Mouse (Mus musculus): ENCODE data around the gene Cacna1h. TPM values are rescaled to one million over a fixed set of nuclear protein-coding genes. Genes with fewer than 3 reads are reported as not detected.

Gene Cacna1h
- polyA plus RNA-seq (2015; fragmentation: Nextera tagmentation; extraction: Ambion mirVana) = 10.0 and 11.5 TPM in 2 replicates

- Histone ChIP-seq H3K27me3 (ENCODE audit: control insufficient read depth, insufficient read depth, low read depth, low read length) (no peaks in the 10 kb centered on the region), H3K36me3 (ENCODE audit: control insufficient read depth, insufficient read depth, low read length) (no peaks in the 10 kb centered on the region), H3K4me2 (ENCODE audit: low read length) (peak within 1 kb of the TSS; percentile 80), H3K9ac (ENCODE audit: low read depth, low read length) (peak within 1 kb of the TSS; percentile 94), H3K4me3 (ENCODE audit: low read depth, low read length) (peak within 1 kb of the TSS; percentile 83), H3K4me1 (ENCODE audit: control insufficient read depth, insufficient read depth, low read length) (peaks cover 36% of the 10 kb centered on the region), H3K9me3 (replicated peaks; ENCODE audit: control insufficient read depth, low read length, poor library complexity, severe bottlenecking) (no peaks in the 10 kb centered on the region), H3K27ac (ENCODE audit: low read length) (peak within 1 kb of the TSS; percentile 80)
- WGBS = under 1% methylated on average over 72 of the region's 103 CpGs
- ATAC-seq = peak; percentile 90
These were observed at the start of gene Cacna1h for GRCm38 (mm10) chr17:25433617-25434606. TSS of gene Cacna1h (minus strand) at chr17:25433783.

- Histone ChIP-seq H3K4me1 (ENCODE audit: control insufficient read depth, insufficient read depth, low read length) (no peaks in the 10 kb centered on the region), H3K36me3 (ENCODE audit: control insufficient read depth, insufficient read depth, low read length) (no peaks in the 10 kb centered on the region), H3K4me2 (ENCODE audit: low read length) (no peak overlapping the region), H3K9ac (ENCODE audit: low read depth, low read length) (no peak overlapping the region), H3K27me3 (ENCODE audit: control insufficient read depth, insufficient read depth, low read depth, low read length) (no peaks in the 10 kb centered on the region), H3K27ac (ENCODE audit: low read length) (no peak overlapping the region), H3K9me3 (replicated peaks; ENCODE audit: control insufficient read depth, low read length, poor library complexity, severe bottlenecking) (no peaks in the 10 kb centered on the region), H3K4me3 (ENCODE audit: low read depth, low read length) (no peak overlapping the region)
- WGBS = 83% methylated on average over 6 of the region's 6 CpGs
- ATAC-seq = no peak
These were observed 48.5 kb upstream of the Cacna1h start for GRCm38 (mm10) chr17:25482092-25482491.

DNA sequence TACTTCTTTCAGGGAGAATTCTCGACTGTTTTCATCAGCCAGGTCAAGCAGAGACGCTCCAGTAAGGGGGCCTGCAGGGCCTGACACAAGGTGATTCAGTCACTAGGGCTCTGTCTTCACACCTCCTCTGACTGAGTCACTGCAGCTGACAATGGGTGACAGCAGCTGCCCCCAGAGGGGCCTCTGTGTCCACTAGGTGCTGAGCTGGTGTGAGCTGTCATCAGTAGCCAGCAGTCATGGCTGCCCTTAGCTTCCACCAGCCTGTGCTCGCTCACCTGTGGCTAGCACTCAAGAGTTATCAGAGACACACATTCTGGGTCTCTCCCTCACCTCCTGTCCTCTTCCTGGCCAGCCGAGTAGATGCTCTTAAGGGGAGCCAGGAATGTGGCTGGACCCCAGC lies 47.2 kb upstream of the Cacna1h start:
- Histone ChIP-seq H3K4me1 (ENCODE audit: control insufficient read depth, insufficient read depth, low read length) (no peaks in the 10 kb centered on the region), H3K4me3 (ENCODE audit: low read depth, low read length) (no peak overlapping the region), H3K27me3 (ENCODE audit: control insufficient read depth, insufficient read depth, low read depth, low read length) (no peaks in the 10 kb centered on the region), H3K9ac (ENCODE audit: low read depth, low read length) (no peak overlapping the region), H3K4me2 (ENCODE audit: low read length) (no peak overlapping the region), H3K36me3 (ENCODE audit: control insufficient read depth, insufficient read depth, low read length) (no peaks in the 10 kb centered on the region), H3K9me3 (replicated peaks; ENCODE audit: control insufficient read depth, low read length, poor library complexity, severe bottlenecking) (no peaks in the 10 kb centered on the region), H3K27ac (ENCODE audit: low read length) (no peak overlapping the region)
- WGBS = 66% methylated on average over 4 of the region's 4 CpGs
- no peak for ATAC-seq

DNA sequence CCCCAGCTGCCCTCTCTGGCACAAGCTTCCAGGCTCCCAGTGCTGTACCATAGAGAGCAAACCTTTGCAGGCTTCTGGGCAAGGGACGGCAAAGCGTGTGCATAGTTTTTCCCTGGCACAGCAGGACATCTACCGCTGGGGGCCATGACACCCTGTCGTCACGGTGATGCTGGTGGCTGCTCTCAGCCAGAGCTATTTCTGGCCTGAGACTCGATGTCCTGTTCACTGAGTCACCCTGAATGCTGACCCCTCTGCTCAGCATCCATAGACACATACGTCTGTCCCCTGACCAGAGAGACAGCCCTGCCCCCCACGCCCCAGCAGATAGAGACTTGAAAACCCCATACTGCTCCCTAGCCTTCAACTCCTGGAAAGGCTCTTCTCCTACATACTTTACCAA lies 46.6 kb upstream of the Cacna1h start:
- no peak for ATAC-seq
- H3K4me2 ChIP-seq (ENCODE audit: low read length) = no peak overlapping the region
- no peak overlapping the region for H3K27ac ChIP-seq (ENCODE audit: low read length)
- no peaks in the 10 kb centered on the region for H3K36me3 ChIP-seq (ENCODE audit: control insufficient read depth, insufficient read depth, low read length)
- H3K9ac ChIP-seq (ENCODE audit: low read depth, low read length) = no peak overlapping the region
- no peak overlapping the region for H3K4me3 ChIP-seq (ENCODE audit: low read depth, low read length)
- 56% methylated on average over 8 of the region's 8 CpGs for WGBS
- H3K4me1 ChIP-seq (ENCODE audit: control insufficient read depth, insufficient read depth, low read length) = no peaks in the 10 kb centered on the region
- peaks cover 5% of the 10 kb centered on the region for H3K27me3 ChIP-seq (ENCODE audit: control insufficient read depth, insufficient read depth, low read depth, low read length)
- no peaks in the 10 kb centered on the region for H3K9me3 ChIP-seq (replicated peaks; ENCODE audit: control insufficient read depth, low read length, poor library complexity, severe bottlenecking)

DNA sequence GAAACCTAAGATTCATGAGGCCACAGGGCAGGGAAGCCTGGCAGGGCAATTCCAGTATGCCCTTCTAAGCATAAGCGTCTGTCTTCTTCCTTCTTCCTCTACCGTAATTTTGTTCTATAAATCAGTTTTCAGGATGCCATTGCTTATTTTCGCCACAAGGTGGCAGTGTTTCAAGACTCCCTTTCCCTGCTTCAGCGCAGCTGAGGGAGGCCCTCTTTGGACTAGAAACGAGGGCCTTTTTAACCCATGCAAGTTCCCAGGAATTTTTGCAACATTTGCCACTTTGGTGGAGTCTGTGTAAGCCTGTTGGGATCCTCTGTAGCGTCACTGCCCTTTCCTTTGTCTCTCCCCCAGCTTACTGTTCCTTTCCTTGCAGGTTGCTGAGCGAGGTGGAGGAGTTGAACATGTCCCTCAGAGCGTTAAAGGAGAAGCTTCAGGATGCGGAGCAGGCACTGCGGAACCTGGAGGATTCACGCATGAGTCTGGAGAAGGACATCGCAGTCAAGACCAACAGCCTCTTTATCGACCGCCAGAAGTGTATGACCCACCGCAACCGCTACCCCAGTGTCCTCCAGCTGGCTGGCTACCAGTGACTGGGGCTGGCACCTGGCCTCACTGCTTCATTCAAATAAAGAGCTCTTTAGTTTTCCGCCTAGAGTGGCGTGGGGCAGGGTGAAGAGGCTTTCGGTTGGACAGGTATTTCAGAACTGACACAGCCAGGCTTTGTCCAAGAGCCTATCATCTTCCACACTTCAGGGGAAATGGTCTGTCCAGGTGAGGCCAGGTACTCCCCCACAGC lies 42.6 kb upstream of the Cacna1h start:
- Histone ChIP-seq H3K4me3 (ENCODE audit: low read depth, low read length) (no peak overlapping the region), H3K4me1 (ENCODE audit: control insufficient read depth, insufficient read depth, low read length) (peaks cover 8% of the 10 kb centered on the region; the same call in 1 of the 2 replicates), H3K9me3 (replicated peaks; ENCODE audit: control insufficient read depth, low read length, poor library complexity, severe bottlenecking) (no peaks in the 10 kb centered on the region), H3K9ac (ENCODE audit: low read depth, low read length) (no peak overlapping the region; the same call in 1 of the 2 replicates), H3K27ac (ENCODE audit: low read length) (no peak overlapping the region), H3K27me3 (ENCODE audit: control insufficient read depth, insufficient read depth, low read depth, low read length) (peaks cover 10% of the 10 kb centered on the region), H3K4me2 (ENCODE audit: low read length) (no peak overlapping the region), H3K36me3 (ENCODE audit: control insufficient read depth, insufficient read depth, low read length) (no peaks in the 10 kb centered on the region)
- no peak for ATAC-seq
- 41% methylated on average over 19 of the region's 19 CpGs for WGBS

GRCm38 (mm10) chr17:25474330-25475077 lies 40.9 kb upstream of the Cacna1h start:
- Histone ChIP-seq H3K4me2 (ENCODE audit: low read length) (peak overlapping the region; percentile 85), H3K36me3 (ENCODE audit: control insufficient read depth, insufficient read depth, low read length) (no peaks in the 10 kb centered on the region), H3K4me1 (ENCODE audit: control insufficient read depth, insufficient read depth, low read length) (peaks cover 8% of the 10 kb centered on the region; the same call in 1 of the 2 replicates), H3K4me3 (ENCODE audit: low read depth, low read length) (peak overlapping the region; percentile 36), H3K27ac (ENCODE audit: low read length) (no peak overlapping the region), H3K27me3 (ENCODE audit: control insufficient read depth, insufficient read depth, low read depth, low read length) (peaks cover 10% of the 10 kb centered on the region), H3K9ac (ENCODE audit: low read depth, low read length) (peak overlapping the region; percentile 51), H3K9me3 (replicated peaks; ENCODE audit: control insufficient read depth, low read length, poor library complexity, severe bottlenecking) (no peaks in the 10 kb centered on the region)
- WGBS = 2% methylated on average over 38 of the region's 38 CpGs
- peak; percentile 28; the same call in 1 of the 2 replicates for ATAC-seq

DNA sequence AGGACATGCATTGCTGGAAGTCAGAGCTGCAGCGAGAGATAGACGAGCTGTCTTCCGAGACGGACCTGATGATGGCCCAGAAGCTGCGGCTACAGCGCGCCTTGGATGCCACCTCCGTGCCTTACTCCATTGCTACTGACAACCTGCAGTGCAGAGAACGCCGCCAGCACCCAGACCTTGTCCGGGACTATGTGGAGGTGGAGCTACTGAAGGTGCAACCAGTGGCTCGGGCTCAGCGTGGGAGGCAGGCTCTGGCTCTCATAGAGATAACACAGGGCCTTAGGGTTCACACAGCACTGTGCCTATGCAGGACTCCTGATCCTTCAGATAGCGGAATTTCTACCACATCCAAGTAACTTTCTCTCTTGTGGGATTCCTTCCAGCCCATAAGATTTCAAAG lies 38.5 kb upstream of the Cacna1h start:
- peaks cover 8% of the 10 kb centered on the region; the same call in 1 of the 2 replicates for H3K4me1 ChIP-seq (ENCODE audit: control insufficient read depth, insufficient read depth, low read length)
- H3K27ac ChIP-seq (ENCODE audit: low read length) = no peak overlapping the region
- H3K9ac ChIP-seq (ENCODE audit: low read depth, low read length) = no peak overlapping the region
- WGBS = 56% methylated on average over 14 of the region's 14 CpGs
- no peak overlapping the region for H3K4me3 ChIP-seq (ENCODE audit: low read depth, low read length)
- peak overlapping the region; percentile 1; the same call in 1 of the 2 replicates for H3K4me2 ChIP-seq (ENCODE audit: low read length)
- no peaks in the 10 kb centered on the region for H3K9me3 ChIP-seq (replicated peaks; ENCODE audit: control insufficient read depth, low read length, poor library complexity, severe bottlenecking)
- no peaks in the 10 kb centered on the region for H3K36me3 ChIP-seq (ENCODE audit: control insufficient read depth, insufficient read depth, low read length)
- ATAC-seq = no peak
- H3K27me3 ChIP-seq (ENCODE audit: control insufficient read depth, insufficient read depth, low read depth, low read length) = peaks cover 10% of the 10 kb centered on the region

DNA sequence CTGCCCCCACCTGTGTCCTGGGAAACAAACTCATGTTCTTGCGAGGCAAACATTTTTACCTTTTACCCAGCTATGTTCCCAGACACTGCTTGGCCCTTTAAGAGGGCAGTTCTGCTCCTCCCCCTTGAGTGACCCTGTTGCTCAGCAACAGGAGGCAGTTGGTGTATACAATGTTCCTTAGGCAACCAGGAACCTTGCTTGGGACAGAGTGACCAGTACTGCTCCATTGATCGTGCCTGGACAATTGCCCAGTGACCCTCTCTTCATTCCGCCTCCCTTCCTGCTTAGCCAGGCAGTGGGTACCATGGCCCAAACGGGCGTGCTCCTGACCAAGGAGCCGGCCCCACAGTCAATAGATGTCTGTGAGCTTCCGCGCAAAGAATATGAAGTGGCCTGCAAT lies 37.8 kb upstream of the Cacna1h start:
- ATAC-seq = no peak
- no peaks in the 10 kb centered on the region for H3K9me3 ChIP-seq (replicated peaks; ENCODE audit: control insufficient read depth, low read length, poor library complexity, severe bottlenecking)
- 44% methylated on average over 8 of the region's 8 CpGs for WGBS

More for the DNA sequence above, 37.8 kb upstream of the Cacna1h start:
- Histone ChIP-seq H3K4me1 (ENCODE audit: control insufficient read depth, insufficient read depth, low read length) (peaks cover 8% of the 10 kb centered on the region; the same call in 1 of the 2 replicates), H3K4me3 (ENCODE audit: low read depth, low read length) (no peak overlapping the region), H3K27me3 (ENCODE audit: control insufficient read depth, insufficient read depth, low read depth, low read length) (peaks cover 10% of the 10 kb centered on the region), H3K9ac (ENCODE audit: low read depth, low read length) (no peak overlapping the region), H3K4me2 (ENCODE audit: low read length) (peak overlapping the region; percentile 1; the same call in 1 of the 2 replicates), H3K36me3 (ENCODE audit: control insufficient read depth, insufficient read depth, low read length) (no peaks in the 10 kb centered on the region), H3K27ac (ENCODE audit: low read length) (no peak overlapping the region)
